Mouse (Mus musculus) cerebellum, postnatal 14 days (tissue): ENCODE measurements around the gene Ncam1.
A peak's percentile ranks its signal among the peaks of the same experiment; 100 is the strongest.

Experiments
- DNase-seq, 2 experiments: peaks; one replicate each; pipeline ENCODE4 v3.0.0; 2021; ENCODE audit warnings: mixed read lengths in 2 of 2

The Ncam1 gene

GRCm38 (mm10) chr9:49488912-49489895 lies 309.5 kb downstream of the Ncam1 start:
- peak; percentile 93 to 96 for DNase-seq

GRCm38 (mm10) chr9:49488258-49488657 lies 310.5 kb downstream of the Ncam1 start:
- DNase-seq = peak in 1 of 2 experiments; percentile 1

GRCm38 (mm10) chr9:49487657-49487943 lies 311.1 kb downstream of the Ncam1 start:
- DNase-seq = peak in 1 of 2 experiments; percentile 0

- peak in 1 of 2 experiments; percentile 3 for DNase-seq
These were observed 311.7 kb downstream of the Ncam1 start for GRCm38 (mm10) chr9:49486805-49487656.

GRCm38 (mm10) chr9:49485892-49486311 lies 312.8 kb downstream of the Ncam1 start, which contains the start of gene Ttc12:
TSS of gene Ttc12 (minus strand) at chr9:49486225.
- DNase-seq = peak; percentile 59 to 65

- peak; percentile 62 to 68 for DNase-seq
These were observed 313.4 kb downstream of the Ncam1 start for GRCm38 (mm10) chr9:49485250-49485891.

- DNase-seq = peak in 1 of 2 experiments; percentile 14
These were observed 315.4 kb downstream of the Ncam1 start for GRCm38 (mm10) chr9:49483316-49483715.

- DNase-seq = peak in 1 of 2 experiments; percentile 0
These were observed 326.6 kb downstream of the Ncam1 start for GRCm38 (mm10) chr9:49472126-49472525.

- DNase-seq = peak; percentile 38 to 48
These were observed 327.8 kb downstream of the Ncam1 start for GRCm38 (mm10) chr9:49470946-49471345.

DNA sequence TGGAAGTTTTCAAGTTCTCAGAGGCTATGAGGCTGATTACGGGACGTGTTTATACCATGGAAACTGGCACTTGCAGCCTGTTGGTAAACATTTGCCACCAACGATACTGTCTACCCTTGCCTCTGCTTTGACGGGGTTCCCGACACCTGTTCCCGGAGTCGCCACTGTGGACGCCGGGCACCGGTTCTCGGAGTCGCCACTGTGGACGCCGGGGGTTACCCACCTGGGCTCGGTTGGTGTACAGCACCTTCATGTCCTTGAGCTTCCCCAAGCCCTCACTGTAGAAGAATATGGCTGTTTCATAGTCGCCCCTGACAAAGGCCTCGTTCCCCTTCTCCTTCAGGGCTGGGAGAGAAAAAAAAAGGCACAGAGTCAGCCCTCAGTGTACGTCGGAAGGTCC lies 328.7 kb downstream of the Ncam1 start:
- DNase-seq = peak in 1 of 2 experiments; percentile 0

DNA sequence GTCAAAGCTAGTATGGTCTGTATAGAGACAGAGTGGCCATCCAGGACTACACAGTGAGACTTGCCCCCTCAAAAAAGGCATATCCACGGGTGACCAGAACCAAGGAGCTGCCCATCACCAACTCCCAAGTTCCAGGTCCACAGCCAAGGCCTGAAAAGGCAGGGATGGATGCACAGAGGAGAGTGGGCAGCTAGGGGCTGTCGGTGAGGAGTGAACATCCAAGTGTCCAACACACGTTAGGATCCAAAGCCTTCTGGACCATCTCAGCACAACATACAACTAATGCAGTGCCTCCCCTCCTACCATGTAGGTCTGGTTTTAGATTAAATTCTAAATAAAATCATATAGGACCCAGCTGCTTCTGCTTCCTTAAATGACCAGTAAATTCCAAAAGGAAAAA lies 342.6 kb downstream of the Ncam1 start:
- DNase-seq = no peak

- DNase-seq = peak; percentile 34 to 58
These were observed 346.3 kb downstream of the Ncam1 start for GRCm38 (mm10) chr9:49452396-49452795.
